ENCODE assay signal across 17 mouse cellular contexts in the genomic region with DNA sequence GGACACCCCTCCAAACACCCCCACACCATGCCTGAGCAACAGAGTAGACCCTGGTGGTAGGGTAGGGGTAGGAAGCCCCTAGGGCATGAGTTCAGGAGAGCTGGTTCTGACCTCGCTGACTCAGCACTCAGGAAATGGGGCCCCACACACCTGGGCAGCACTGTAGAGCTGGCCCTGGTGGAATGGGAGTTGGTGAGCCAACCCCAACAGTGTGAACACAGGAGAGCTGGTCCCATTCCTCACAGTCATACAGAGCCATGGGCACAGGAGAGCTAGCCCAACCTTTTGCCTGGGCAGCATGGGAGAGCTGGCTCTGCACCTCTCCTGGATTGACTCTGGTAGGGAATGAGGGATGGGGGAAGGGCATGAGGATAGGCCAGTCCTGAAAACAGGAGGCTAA. TPM values are rescaled to one million over a fixed set of nuclear protein-coding genes. Genes with fewer than 3 reads are reported as not detected.
DNase-seq lines count a peak whose midpoint lies in the region; ATAC-seq lines count a peak whose summit lies in the region.
"Had no signal": no experiment of that assay in that cellular context is flagged by ENCODE, and none has a peak within 500 bp of the region (broad histone marks: within the 10 kb centered on the region; RNA-seq: fewer than 3 reads in every experiment).

No protein-coding gene starts in this region.

- H3K9ac ChIP-seq in forebrain, embryonic 16.5 days (replicated peaks; ENCODE audit: low read depth, low read length) = no peak overlapping the region
- no peak overlapping the region for H3K9ac ChIP-seq in forebrain, embryonic 12.5 days
- H3K9ac ChIP-seq in lung, embryonic 15.5 days = no peak overlapping the region
- no peak overlapping the region for H3K9ac ChIP-seq in midbrain, embryonic 16.5 days (ENCODE audit: low read depth, low read length)
- H3K9ac ChIP-seq: forebrain, postnatal 0 days; intestine, embryonic 15.5 days had no signal

- WGBS in forebrain, embryonic 16.5 days = 100% methylated on average over 1 of the region's 1 CpGs
- WGBS in forebrain, embryonic 12.5 days = 92% methylated on average over 1 of the region's 1 CpGs
- WGBS in lung, embryonic 15.5 days = 82% methylated on average over 1 of the region's 1 CpGs
- 100% methylated on average over 1 of the region's 1 CpGs for WGBS in midbrain, embryonic 16.5 days

- no peak overlapping the region for H3K4me2 ChIP-seq in forebrain, embryonic 16.5 days (ENCODE audit: low read length)
- no peak overlapping the region for H3K4me2 ChIP-seq in forebrain, embryonic 12.5 days
- no peak overlapping the region for H3K4me2 ChIP-seq in lung, embryonic 15.5 days
- no peak overlapping the region for H3K4me2 ChIP-seq in midbrain, embryonic 16.5 days (ENCODE audit: low read length)
- H3K4me2 ChIP-seq: intestine, embryonic 15.5 days had no signal

- peaks cover 1% of the 10 kb centered on the region for H3K4me1 ChIP-seq in forebrain, embryonic 16.5 days (replicated peaks; ENCODE audit: control insufficient read depth, insufficient read depth, low read length)
- peaks cover 1% of the 10 kb centered on the region; the same call in 1 of the 2 replicates for H3K4me1 ChIP-seq in forebrain, embryonic 12.5 days
- no peaks in the 10 kb centered on the region for H3K4me1 ChIP-seq in lung, embryonic 15.5 days
- peaks cover 2% of the 10 kb centered on the region for H3K4me1 ChIP-seq in midbrain, embryonic 16.5 days (ENCODE audit: control insufficient read depth, insufficient read depth, low read length)
- H3K4me1 ChIP-seq: intestine, embryonic 15.5 days had no signal

- peaks cover 12% of the 10 kb centered on the region for H3K36me3 ChIP-seq in forebrain, embryonic 16.5 days (ENCODE audit: control insufficient read depth, insufficient read depth)
- peaks cover 57% of the 10 kb centered on the region for H3K36me3 ChIP-seq in forebrain, embryonic 12.5 days (replicated peaks)
- peaks cover 34% of the 10 kb centered on the region; the same call in 1 of the 2 replicates for H3K36me3 ChIP-seq in lung, embryonic 15.5 days
- peaks cover 21% of the 10 kb centered on the region; the same call in 1 of the 2 replicates for H3K36me3 ChIP-seq in midbrain, embryonic 16.5 days (ENCODE audit: control insufficient read depth, insufficient read depth, low read length)

- ATAC-seq in forebrain, embryonic 16.5 days = peak; percentile 38; the same call in 1 of the 2 replicates
- ATAC-seq in forebrain, embryonic 12.5 days (ENCODE audit: low FRiP score) = no peak
- peak; percentile 46; the same call in 1 of the 2 replicates for ATAC-seq in lung, embryonic 15.5 days (ENCODE audit: borderline replicate concordance, extremely low read depth, low FRiP score, low TSS enrichment)
- ATAC-seq in erythroid progenitor cell, adult 5-6 weeks (replicated peaks; ENCODE audit: low FRiP score, poor library complexity, severe bottlenecking) = peak; percentile 39; the same call in 1 of the 2 replicates
- peak; percentile 39; the same call in 1 of the 2 replicates for ATAC-seq in midbrain, embryonic 16.5 days
- ATAC-seq: forebrain, postnatal 0 days; intestine, embryonic 15.5 days; lung, postnatal 0 days; Patski had no signal

- H3K27ac ChIP-seq in forebrain, embryonic 16.5 days (ENCODE audit: low read length) = no peak overlapping the region
- H3K27ac ChIP-seq in forebrain, embryonic 12.5 days = no peak overlapping the region
- H3K27ac ChIP-seq in lung, embryonic 15.5 days = no peak overlapping the region
- H3K27ac ChIP-seq in midbrain, embryonic 16.5 days (ENCODE audit: low read length) = no peak overlapping the region
- H3K27ac ChIP-seq: heart, adult 2 months; intestine, embryonic 15.5 days had no signal

- H3K27me3 ChIP-seq in forebrain, embryonic 16.5 days (replicated peaks; ENCODE audit: control insufficient read depth, insufficient read depth, low read length) = no peaks in the 10 kb centered on the region
- no peaks in the 10 kb centered on the region for H3K27me3 ChIP-seq in forebrain, embryonic 12.5 days
- no peaks in the 10 kb centered on the region for H3K27me3 ChIP-seq in lung, embryonic 15.5 days
- no peaks in the 10 kb centered on the region for H3K27me3 ChIP-seq in midbrain, embryonic 16.5 days (ENCODE audit: control insufficient read depth, insufficient read depth, low read depth, low read length)
- H3K27me3 ChIP-seq: intestine, embryonic 15.5 days; Patski had no signal

- no peak overlapping the region for H3K4me3 ChIP-seq in forebrain, embryonic 16.5 days (replicated peaks; ENCODE audit: low read length)
- H3K4me3 ChIP-seq in forebrain, embryonic 12.5 days (replicated peaks) = no peak overlapping the region
- no peak overlapping the region for H3K4me3 ChIP-seq in lung, embryonic 15.5 days
- H3K4me3 ChIP-seq in midbrain, embryonic 16.5 days (ENCODE audit: low read depth, low read length) = no peak overlapping the region
- H3K4me3 ChIP-seq: heart, adult 2 months; intestine, embryonic 15.5 days had no signal

- no peak for DNase-seq in lung, adult 18-20 months
- no peak for DNase-seq in adrenal gland, adult 18-20 months (ENCODE audit: low spot score in 2 of 2)
- no peak for DNase-seq in cerebellum, postnatal 36 days
- DNase-seq: cerebellum, adult 11 months; forebrain, postnatal 0 days; gastrocnemius, postnatal 10 days; heart, adult 2 months; kidney, postnatal 10 days; spleen, adult 18-20 months had no signal

- no peaks in the 10 kb centered on the region for H3K9me3 ChIP-seq in forebrain, embryonic 16.5 days (ENCODE audit: control insufficient read depth, low read length)
- no peaks in the 10 kb centered on the region for H3K9me3 ChIP-seq in forebrain, embryonic 12.5 days
- H3K9me3 ChIP-seq in lung, embryonic 15.5 days = no peaks in the 10 kb centered on the region
- H3K9me3 ChIP-seq in midbrain, embryonic 16.5 days (replicated peaks; ENCODE audit: control insufficient read depth, low read length, poor library complexity, severe bottlenecking) = no peaks in the 10 kb centered on the region
- H3K9me3 ChIP-seq: intestine, embryonic 15.5 days had no signal

RNA-seq across cellular contexts. Expression of a gene that starts 7.3 kb away (rescaled TPM):
- polyA plus RNA-seq in forebrain, embryonic 16.5 days (2015; fragmentation: Nextera tagmentation; extraction: Ambion mirVana) = 44.4 and 49.1 TPM in 2 replicates
- polyA plus RNA-seq in forebrain, embryonic 12.5 days (2016; fragmentation: Nextera tagmentation; extraction: Ambion mirVana) = 38.5 and 39.8 TPM in 2 replicates
- 23.3 and 24.9 TPM in 2 replicates for polyA plus RNA-seq in lung, embryonic 15.5 days (2015; fragmentation: Nextera tagmentation; extraction: Ambion mirVana)
- 10.8 and 10.9 TPM in 2 replicates for total RNA-seq in erythroid progenitor cell, adult 5-6 weeks (2015; ENCODE audit: low replicate concordance)
- 21.5 and 24.0 TPM in 2 replicates for total RNA-seq in erythroid progenitor cell, adult 5-6 weeks (2017; ENCODE audit: low replicate concordance)
- 37.9 and 42.0 TPM in 2 replicates for polyA plus RNA-seq in midbrain, embryonic 16.5 days (2015; fragmentation: Nextera tagmentation; extraction: Ambion mirVana)
- total RNA-seq in adrenal gland, adult 18-20 months (2021) = 10 to 100 TPM; 11.1 to 13.3 TPM

RNA-seq across cellular contexts. Expression of a gene that starts 36.2 kb away (rescaled TPM):
- polyA plus RNA-seq in forebrain, embryonic 16.5 days (2015; fragmentation: Nextera tagmentation; extraction: Ambion mirVana) = 1.9 and 2.6 TPM in 2 replicates
- 2.3 and 2.4 TPM in 2 replicates for polyA plus RNA-seq in forebrain, embryonic 12.5 days (2016; fragmentation: Nextera tagmentation; extraction: Ambion mirVana)
- 1.5 and 1.9 TPM in 2 replicates for polyA plus RNA-seq in lung, embryonic 15.5 days (2015; fragmentation: Nextera tagmentation; extraction: Ambion mirVana)
- not detected in 2 replicates for total RNA-seq in erythroid progenitor cell, adult 5-6 weeks (2015; ENCODE audit: low replicate concordance)
- not detected in 2 replicates for total RNA-seq in erythroid progenitor cell, adult 5-6 weeks (2017; ENCODE audit: low replicate concordance)
- 2.5 TPM in 2 replicates for polyA plus RNA-seq in midbrain, embryonic 16.5 days (2015; fragmentation: Nextera tagmentation; extraction: Ambion mirVana)
- 1 to 10 TPM; 2.7 to 3.0 TPM for total RNA-seq in adrenal gland, adult 18-20 months (2021)
